Mouse (Mus musculus): ENCODE results near the gene Nfic.

DNA sequence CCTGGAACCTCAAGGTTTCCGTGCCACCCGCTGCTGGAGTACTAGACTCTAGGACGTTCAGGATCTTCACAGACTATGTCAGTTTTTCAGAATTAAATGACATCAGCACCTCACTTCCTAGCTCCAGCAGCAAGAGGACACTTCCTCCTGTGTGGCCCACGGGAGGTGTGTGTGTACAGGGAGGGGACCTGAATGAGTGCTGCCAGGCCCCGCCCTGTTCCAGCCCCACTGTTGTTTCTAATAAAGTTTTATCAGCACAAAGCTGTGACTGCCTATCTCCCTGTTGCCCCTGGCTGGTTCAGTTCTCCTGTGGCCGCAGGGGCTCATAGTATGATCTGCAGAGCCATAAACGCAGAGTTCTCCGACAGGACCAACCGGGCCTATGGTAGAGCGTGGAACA lies 19.0 kb upstream of the Nfic start:
- TF ChIP-seq CTCF (IDR thresholded peaks at IDR 0.05; ENCODE audit: low read depth) (no peak), EP300 (IDR thresholded peaks at IDR 0.05; ENCODE audit: low read depth) (no peak)

Measured in liver, postnatal 0 days (tissue).